Mouse (Mus musculus) ES-Bruce4 (cell line): ENCODE results near the gene Auts2. TPM values are rescaled to one million over a fixed set of nuclear protein-coding genes. Genes with fewer than 3 reads are reported as not detected.

Experiments used
- H3K27ac ChIP-seq: 2 replicates; pipeline ENCODE4 v1.5.1; 2012; ENCODE audit warnings: low read length, inconsistent platforms; ENCODE audit not compliant: insufficient read depth
- H3K27me3 ChIP-seq: 2 replicates; pipeline ENCODE4 v1.6.1; 2012; ENCODE audit warnings: mild to moderate bottlenecking, low read length, inconsistent platforms; ENCODE audit not compliant: control insufficient read depth, poor library complexity, insufficient read depth, severe bottlenecking
- H3K36me3 ChIP-seq: 2 replicates; pipeline ENCODE4 v1.6.1; 2012; ENCODE audit warnings: inconsistent platforms, mild to moderate bottlenecking, low read length, moderate library complexity; ENCODE audit not compliant: control insufficient read depth, poor library complexity, insufficient read depth, severe bottlenecking
- H3K4me1 ChIP-seq: one replicate; pipeline ENCODE4 v1.8.1; 2011; ENCODE audit warnings: low read length; ENCODE audit not compliant: control insufficient read depth, insufficient read depth
- H3K4me3 ChIP-seq: 2 replicates; pipeline ENCODE4 v1.5.1; 2011; ENCODE audit warnings: low read depth, mild to moderate bottlenecking, low read length
- H3K9ac ChIP-seq: 2 replicates; pipeline ENCODE4 v1.6.1; 2012; ENCODE audit warnings: low read depth, mild to moderate bottlenecking, inconsistent platforms; ENCODE audit not compliant: poor library complexity, severe bottlenecking
- H3K9me3 ChIP-seq: replicated peaks from 2 replicates; pipeline ENCODE4 v1.6.1; 2012; ENCODE audit warnings: mild to moderate bottlenecking, low read length, inconsistent platforms; ENCODE audit not compliant: control insufficient read depth, poor library complexity, insufficient read depth, severe bottlenecking
- CTCF ChIP-seq: IDR thresholded peaks from one replicate; pipeline ENCODE4 v1.8.1; 2011; ENCODE audit warnings: low read depth, low read length
- EP300 ChIP-seq: IDR thresholded peaks from 2 replicates; pipeline ENCODE4 v1.6.1; 2011; ENCODE audit warnings: low read depth, low read length; ENCODE audit not compliant: insufficient read depth
- POLR2A ChIP-seq: IDR thresholded peaks from one replicate; pipeline ENCODE4 v1.8.1; 2011; ENCODE audit warnings: low read length; ENCODE audit not compliant: insufficient read depth
- polyA plus RNA-seq: library from polyadenylated mRNA; stranded (reverse); fragments of >200 nt; gene quantifications from 2 replicates; pipeline ENCODE4 v1.2.4, GENCODE M21; 2011; ENCODE audit warnings: low read depth; ENCODE audit not compliant: missing spikeins, insufficient read depth, insufficient read length

Gene Auts2
- polyA plus RNA-seq, 1 experiment, result 23.4 TPM

GRCm38 (mm10) chr5:131686956-131687618, 856.1 kb downstream of the Auts2 start:
- no peak overlapping the region for H3K27ac ChIP-seq
- no peak overlapping the region for H3K4me3 ChIP-seq
- no peaks in the 10 kb centered on the region for H3K36me3 ChIP-seq
- H3K9ac ChIP-seq, result no peak overlapping the region
- TF ChIP-seq EP300 (no peak), POLR2A (no peak), CTCF (no peak)
- H3K27me3 ChIP-seq, result no peaks in the 10 kb centered on the region
- H3K4me1 ChIP-seq, result no peaks in the 10 kb centered on the region
- no peaks in the 10 kb centered on the region for H3K9me3 ChIP-seq

- Histone ChIP-seq H3K4me3 (no peak overlapping the region), H3K27me3 (no peaks in the 10 kb centered on the region), H3K9me3 (no peaks in the 10 kb centered on the region; the same call in 1 of the 2 replicates), H3K36me3 (no peaks in the 10 kb centered on the region), H3K4me1 (no peaks in the 10 kb centered on the region), H3K27ac (no peak overlapping the region), H3K9ac (no peak overlapping the region)
- TF ChIP-seq EP300 (no peak), CTCF (no peak), POLR2A (no peak)
Measured at GRCm38 (mm10) chr5:131680127-131680845, 862.9 kb downstream of the Auts2 start.

DNA sequence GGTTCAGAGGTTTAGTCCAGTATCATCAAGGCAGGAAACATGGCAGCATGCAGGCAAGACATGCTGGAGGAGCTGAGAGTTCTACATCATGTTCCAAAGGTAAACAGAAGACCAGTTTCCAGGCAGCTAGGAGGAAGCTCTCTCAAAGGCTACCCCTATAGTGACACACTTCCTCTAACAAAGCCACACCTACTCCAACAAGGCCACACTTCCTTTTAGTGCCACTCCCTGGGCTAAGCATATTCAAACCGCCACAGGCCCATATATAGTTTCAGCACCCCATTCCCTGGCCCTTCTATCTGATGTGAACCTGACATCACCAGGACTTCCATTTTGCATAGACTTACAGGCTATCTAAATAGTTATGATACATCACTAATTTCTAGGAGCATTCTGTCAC, 863.6 kb downstream of the Auts2 start:
- no peak overlapping the region for H3K4me3 ChIP-seq
- H3K27ac ChIP-seq, result no peak overlapping the region
- H3K9me3 ChIP-seq, result no peaks in the 10 kb centered on the region; the same call in 1 of the 2 replicates
- no peak overlapping the region for H3K9ac ChIP-seq
- no peaks in the 10 kb centered on the region for H3K27me3 ChIP-seq
- H3K36me3 ChIP-seq, result no peaks in the 10 kb centered on the region
- no peak for TF ChIP-seq CTCF
- TF ChIP-seq EP300, result no peak
- no peak for TF ChIP-seq POLR2A
- no peaks in the 10 kb centered on the region for H3K4me1 ChIP-seq

DNA sequence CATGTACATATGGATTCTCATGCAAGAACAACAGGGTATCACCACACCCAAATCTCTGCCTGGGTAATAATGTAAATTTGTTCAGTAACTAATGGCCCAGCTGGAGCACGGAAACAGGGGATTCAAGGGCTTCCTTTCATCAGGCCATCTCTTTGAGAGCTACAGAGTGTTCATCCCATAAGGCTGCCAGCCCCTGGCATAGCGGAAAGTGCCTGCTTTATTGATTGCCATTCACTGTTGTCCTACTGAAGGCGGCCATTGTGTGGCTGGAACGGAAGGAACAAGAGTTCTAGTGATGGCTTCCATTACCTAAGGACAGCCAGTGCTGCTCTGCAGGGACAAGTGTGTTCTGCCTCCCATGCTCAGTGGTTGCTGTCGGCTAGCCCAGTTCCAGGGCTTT, 865.6 kb downstream of the Auts2 start:
- TF ChIP-seq POLR2A, result no peak
- no peak for TF ChIP-seq CTCF
- no peak for TF ChIP-seq EP300
- no peak overlapping the region for H3K4me3 ChIP-seq
- H3K9ac ChIP-seq, result no peak overlapping the region
- H3K4me1 ChIP-seq, result no peaks in the 10 kb centered on the region
- no peaks in the 10 kb centered on the region for H3K36me3 ChIP-seq
- no peaks in the 10 kb centered on the region for H3K27me3 ChIP-seq
- H3K9me3 ChIP-seq, result no peaks in the 10 kb centered on the region; the same call in 1 of the 2 replicates
- no peak overlapping the region for H3K27ac ChIP-seq

DNA sequence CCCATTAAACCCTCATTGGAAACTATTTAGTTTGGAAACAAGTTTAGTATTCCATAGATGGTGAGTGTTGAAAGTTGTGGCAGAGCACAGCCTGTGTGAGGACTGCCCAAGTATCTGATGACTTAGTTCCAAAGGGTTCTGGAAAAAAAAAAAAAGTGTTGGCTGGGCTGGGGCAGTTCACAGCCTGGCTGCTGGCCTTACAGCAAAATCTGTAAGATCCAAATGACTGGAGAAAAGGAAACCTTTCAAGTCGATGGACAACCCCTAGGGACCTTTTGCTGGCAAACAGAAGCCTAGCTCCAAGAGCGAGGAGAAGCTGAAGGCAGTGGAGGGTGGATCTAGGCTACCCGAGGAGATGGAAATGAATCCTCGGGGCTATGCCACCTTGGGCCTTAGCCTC, 869.4 kb downstream of the Auts2 start:
- H3K4me1 ChIP-seq, result no peaks in the 10 kb centered on the region
- H3K27me3 ChIP-seq, result no peaks in the 10 kb centered on the region
- no peaks in the 10 kb centered on the region for H3K36me3 ChIP-seq
- TF ChIP-seq POLR2A, result no peak
- no peak for TF ChIP-seq EP300
- no peak for TF ChIP-seq CTCF
- H3K27ac ChIP-seq, result no peak overlapping the region
- H3K4me3 ChIP-seq, result no peak overlapping the region
- no peak overlapping the region for H3K9ac ChIP-seq
- H3K9me3 ChIP-seq, result no peaks in the 10 kb centered on the region; the same call in 1 of the 2 replicates

GRCm38 (mm10) chr5:131665068-131665467, 878.1 kb downstream of the Auts2 start:
- Histone ChIP-seq H3K27ac (no peak overlapping the region), H3K36me3 (no peaks in the 10 kb centered on the region), H3K4me1 (no peaks in the 10 kb centered on the region), H3K9me3 (no peaks in the 10 kb centered on the region), H3K4me3 (no peak overlapping the region), H3K27me3 (no peaks in the 10 kb centered on the region), H3K9ac (no peak overlapping the region)
- TF ChIP-seq EP300 (no peak), POLR2A (no peak), CTCF (no peak)
